Mouse (Mus musculus) heart, adult 2 months (tissue): ENCODE results near the gene Crocc. TPM values are rescaled to one million over a fixed set of nuclear protein-coding genes. Genes with fewer than 3 reads are reported as not detected.

Experiments used
- DNase-seq, 2 experiments: peaks; one replicate each; pipeline ENCODE4 v3.0.0; 2021
- H3K27ac ChIP-seq: fragments of 200-600 bp; 2 replicates; pipeline ENCODE4 v1.8.1; 2022
- H3K27me3 ChIP-seq: fragments of 200-500 bp; 2 replicates; pipeline ENCODE4 v1.6.1; 2012; ENCODE audit warnings: mild to moderate bottlenecking, low read length, inconsistent platforms, mixed read lengths; ENCODE audit not compliant: control insufficient read depth, insufficient read depth
- H3K36me3 ChIP-seq: fragments of 200-500 bp; 2 replicates; pipeline ENCODE4 v1.6.1; 2012; ENCODE audit warnings: low read length, inconsistent platforms; ENCODE audit not compliant: control insufficient read depth, insufficient read depth
- H3K4me1 ChIP-seq: fragments of 200-500 bp; 2 replicates; pipeline ENCODE4 v1.6.1; 2011; ENCODE audit warnings: low read length; ENCODE audit not compliant: control insufficient read depth, insufficient read depth
- H3K4me3 ChIP-seq: fragments of 200-600 bp; 2 replicates; pipeline ENCODE4 v1.8.1; 2022
- H3K79me2 ChIP-seq: fragments of 200-500 bp; replicated peaks from 2 replicates; pipeline ENCODE4 v1.6.1; 2012; ENCODE audit warnings: mild to moderate bottlenecking, inconsistent platforms, low read length, moderate library complexity, mixed read lengths; ENCODE audit not compliant: control insufficient read depth, insufficient read depth
- H3K9ac ChIP-seq: fragments of 200-500 bp; 2 replicates; pipeline ENCODE4 v1.6.1; 2012; ENCODE audit warnings: low read depth, mild to moderate bottlenecking, control low read depth, inconsistent platforms, low read length, mixed read lengths
- CTCF ChIP-seq: fragments of 200-600 bp; IDR thresholded peaks from 2 replicates; pipeline ENCODE4 v1.8.1; 2022; ENCODE audit warnings: antibody characterized with exemption, mild to moderate bottlenecking, moderate library complexity
- EP300 ChIP-seq: fragments of 200-500 bp; IDR thresholded peaks from 2 replicates; pipeline ENCODE4 v1.6.1; 2011; ENCODE audit warnings: low read depth, low read length, control low read depth; ENCODE audit not compliant: insufficient read depth
- POLR2A ChIP-seq: fragments of 200-500 bp; IDR thresholded peaks from 2 replicates; pipeline ENCODE4 v1.6.1; 2011; ENCODE audit warnings: mild to moderate bottlenecking, low read depth, low read length, control low read depth; ENCODE audit not compliant: insufficient read depth
- WGBS: fragments of 180-500 bp; shearing (Covaris S2); methylation state at CpG from one replicate; pipeline ENCODE4 v1.1.7; 2018; 5-methylcytosine and 5-hydroxymethylcytosine counted together
- intact Hi-C: fragments of 180-260 bp; cut with DNase I; formaldehyde crosslinking; loops from one replicate; pipeline ENCODE4 v1.15.1; 2025
- polyA plus RNA-seq: library from polyadenylated mRNA; depleted of rRNA; stranded (reverse); fragments of >200 nt; gene quantifications from 2 replicates; pipeline ENCODE4 v1.2.3, GENCODE M21; 2012
- total RNA-seq, 2 experiments: library from RNA; stranded (reverse); gene quantifications; 2 replicates each; pipeline ENCODE4 v1.2.3; 2021

Crocc gene
- total and polyA plus RNA-seq, 3 experiments: 4.6 to 5.1 (median 4.9) TPM

DNA sequence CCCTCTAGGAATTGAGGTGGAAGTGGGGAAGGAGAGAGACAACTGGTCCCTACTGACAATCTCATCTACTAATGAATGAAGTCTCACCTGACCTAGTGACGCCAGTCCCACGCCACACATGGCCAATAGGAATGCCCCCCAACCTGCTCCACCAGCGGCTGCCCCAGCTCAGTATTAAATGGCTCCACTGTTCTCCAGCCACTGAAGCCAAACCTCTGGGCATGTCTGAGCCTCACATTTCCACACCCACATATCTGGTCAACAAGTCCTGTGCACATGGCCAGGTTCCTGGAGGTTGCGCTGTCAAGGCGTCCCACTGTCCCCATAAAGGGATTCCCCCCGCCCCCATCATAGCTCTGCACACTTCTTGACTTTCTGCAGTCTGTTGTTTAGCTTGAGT is 75.8 kb downstream of the Crocc start:
- Histone ChIP-seq H3K9ac (no peak overlapping the region), H3K36me3 (no peaks in the 10 kb centered on the region), H3K4me1 (no peaks in the 10 kb centered on the region), H3K27ac (no peak overlapping the region), H3K79me2 (no peaks in the 10 kb centered on the region; the same call in none of the 2 replicates), H3K4me3 (no peak overlapping the region), H3K27me3 (no peaks in the 10 kb centered on the region)
- intact Hi-C loops: no loop called here
- DNase-seq: no peak
- no peak for TF ChIP-seq CTCF
- TF ChIP-seq POLR2A: no peak
- TF ChIP-seq EP300: no peak
- WGBS: 89% methylated on average over 6 of the region's 6 CpGs

DNA sequence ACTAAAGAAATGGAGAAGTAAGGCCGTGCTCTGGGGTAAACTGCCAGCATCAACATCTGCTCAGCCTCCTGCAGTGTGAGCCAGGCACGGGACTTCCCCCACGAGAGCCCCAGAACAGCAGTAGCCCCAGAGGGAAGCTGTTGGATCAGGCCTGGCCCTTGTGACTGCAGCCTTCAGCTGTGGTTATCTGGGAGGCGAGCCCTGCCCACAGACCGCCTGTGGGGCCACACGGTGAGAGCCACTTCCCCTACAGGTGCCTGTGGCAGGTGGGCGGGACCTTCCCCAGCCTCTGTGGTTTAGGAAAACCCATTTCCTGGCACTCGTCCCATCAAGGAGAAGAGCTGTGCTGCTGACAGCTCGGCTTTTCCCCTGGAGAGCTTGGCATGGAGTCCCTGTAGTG is 76.9 kb downstream of the Crocc start:
- TF ChIP-seq CTCF (no peak), EP300 (peak; percentile 24; the same call in 1 of the 2 replicates)

DNA sequence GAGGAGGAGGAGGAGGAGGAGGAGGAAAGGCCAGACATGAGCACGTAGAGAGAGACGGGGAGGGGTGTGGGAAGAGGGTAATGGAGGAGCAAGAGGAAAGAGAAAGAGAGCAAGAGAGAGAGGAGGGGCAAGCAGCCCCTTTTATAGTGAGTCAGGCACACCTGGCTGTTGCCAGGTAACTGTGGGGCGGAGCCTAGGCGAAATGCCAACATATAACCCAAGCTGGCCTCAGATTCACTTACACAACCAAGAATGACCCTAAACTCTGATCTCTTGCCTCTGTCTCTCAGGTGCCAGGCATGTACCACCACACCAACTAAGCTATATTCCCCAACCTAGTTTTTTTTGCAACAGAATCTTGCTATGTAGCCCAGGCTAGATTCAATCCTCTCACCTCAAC is 77.5 kb downstream of the Crocc start:
- Histone ChIP-seq H3K4me1 (no peaks in the 10 kb centered on the region), H3K9ac (no peak overlapping the region), H3K27ac (no peak overlapping the region), H3K27me3 (no peaks in the 10 kb centered on the region), H3K4me3 (no peak overlapping the region), H3K36me3 (no peaks in the 10 kb centered on the region), H3K79me2 (no peaks in the 10 kb centered on the region; the same call in none of the 2 replicates)
- no peak for DNase-seq
- intact Hi-C loops: no loop called here
- TF ChIP-seq EP300 (no peak), CTCF (no peak), POLR2A (no peak)
- WGBS: 65% methylated on average over 4 of the region's 4 CpGs

More for the DNA sequence above, 76.9 kb downstream of the Crocc start:
- DNase-seq: peak; percentile 64 to 83
- Histone ChIP-seq H3K27ac (no peak overlapping the region), H3K4me3 (no peak overlapping the region), H3K27me3 (no peaks in the 10 kb centered on the region), H3K4me1 (no peaks in the 10 kb centered on the region), H3K36me3 (no peaks in the 10 kb centered on the region), H3K79me2 (no peaks in the 10 kb centered on the region; the same call in none of the 2 replicates), H3K9ac (no peak overlapping the region)
- intact Hi-C loops: no loop called here
- WGBS: 11% methylated on average over 9 of the region's 9 CpGs

DNA sequence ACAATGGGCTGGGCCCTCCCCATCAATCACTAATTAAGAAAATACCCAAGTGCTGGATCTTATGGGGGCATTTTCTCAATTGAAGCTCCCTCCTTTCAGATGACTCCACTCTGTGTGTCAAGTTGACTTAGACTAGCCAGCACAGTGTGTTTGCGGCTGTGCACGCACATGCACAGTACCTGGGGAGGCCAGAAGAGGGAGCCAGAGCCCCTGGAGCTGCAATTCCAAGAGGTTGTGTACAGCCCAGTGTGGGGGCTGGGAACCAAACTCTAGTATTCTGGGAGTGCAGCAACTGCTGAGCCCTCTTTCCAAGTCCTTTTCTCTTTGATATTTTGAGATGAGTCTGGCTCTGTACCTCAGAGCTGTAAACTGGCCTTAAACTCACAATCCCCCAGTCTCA is 78.7 kb downstream of the Crocc start:
- TF ChIP-seq EP300 (no peak), CTCF (peak; percentile 58)

GRCm38 (mm10) chr4:140977886-140978692 is 82.3 kb downstream of the Crocc start:
- Histone ChIP-seq H3K27ac (no peak overlapping the region), H3K36me3 (no peaks in the 10 kb centered on the region), H3K9ac (no peak overlapping the region), H3K27me3 (no peaks in the 10 kb centered on the region), H3K79me2 (no peaks in the 10 kb centered on the region), H3K4me1 (no peaks in the 10 kb centered on the region), H3K4me3 (no peak overlapping the region)
- 80% methylated on average over 14 of the region's 14 CpGs for WGBS
- intact Hi-C loops: no loop called here
- no peak for DNase-seq
- TF ChIP-seq CTCF (no peak), EP300 (no peak), POLR2A (no peak)

More for the DNA sequence above, 78.7 kb downstream of the Crocc start:
- 88% methylated on average over 2 of the region's 2 CpGs for WGBS
- Histone ChIP-seq H3K9ac (no peak overlapping the region), H3K27ac (no peak overlapping the region), H3K4me3 (no peak overlapping the region), H3K36me3 (no peaks in the 10 kb centered on the region), H3K27me3 (no peaks in the 10 kb centered on the region), H3K4me1 (no peaks in the 10 kb centered on the region), H3K79me2 (no peaks in the 10 kb centered on the region)
- intact Hi-C loops: no loop called here
- DNase-seq: no peak

GRCm38 (mm10) chr4:140977278-140977677 is 83.1 kb downstream of the Crocc start:
- no peak for DNase-seq
- 77% methylated on average over 10 of the region's 10 CpGs for WGBS
- intact Hi-C loops: no loop called here
- Histone ChIP-seq H3K4me1 (no peaks in the 10 kb centered on the region), H3K27me3 (no peaks in the 10 kb centered on the region), H3K9ac (no peak overlapping the region), H3K79me2 (no peaks in the 10 kb centered on the region), H3K27ac (no peak overlapping the region), H3K4me3 (no peak overlapping the region), H3K36me3 (no peaks in the 10 kb centered on the region)
- TF ChIP-seq CTCF (no peak), POLR2A (0 out of 2 replicates have a peak, but pooled peaks have one; percentile 18)
